Mouse (Mus musculus) limb, embryonic 13.5 days (tissue): ENCODE results near the gene Pdzph1. TPM values are rescaled to one million over a fixed set of nuclear protein-coding genes. Genes with fewer than 3 reads are reported as not detected.

ENCODE experiments used
- ATAC-seq: fragments of 200-750 bp; cut with Nextera tagmentation; 2 replicates; pipeline ENCODE4 v1.8.0; 2017; ENCODE audit warnings: low read depth, moderate number of reproducible peaks, moderate TSS enrichment; ENCODE audit not compliant: low FRiP score
- H3K27ac ChIP-seq: fragments of 300-500 bp; sonication (generic); 2 replicates; pipeline ENCODE4 v1.5.1; 2015; ENCODE audit warnings: inconsistent platforms, mild to moderate bottlenecking, moderate library complexity
- H3K27me3 ChIP-seq: fragments of 300-500 bp; sonication (generic); 2 replicates; pipeline ENCODE4 v1.6.1; 2015; ENCODE audit warnings: mild to moderate bottlenecking, inconsistent platforms
- H3K36me3 ChIP-seq: fragments of 300-500 bp; sonication (generic); 2 replicates; pipeline ENCODE4 v1.6.1; 2015; ENCODE audit warnings: inconsistent platforms, mild to moderate bottlenecking, moderate library complexity
- H3K4me1 ChIP-seq: fragments of 300-500 bp; sonication (generic); 2 replicates; pipeline ENCODE4 v1.6.1; 2015; ENCODE audit warnings: inconsistent platforms
- H3K4me2 ChIP-seq: fragments of 300-500 bp; sonication (generic); replicated peaks from 2 replicates; pipeline ENCODE4 v1.6.1; 2015; ENCODE audit warnings: inconsistent platforms, mild to moderate bottlenecking, moderate library complexity
- H3K4me3 ChIP-seq: fragments of 300-500 bp; sonication (generic); 2 replicates; pipeline ENCODE4 v1.5.1; 2015; ENCODE audit warnings: moderate library complexity, mild to moderate bottlenecking, inconsistent platforms
- H3K9ac ChIP-seq: fragments of 300-500 bp; sonication (generic); 2 replicates; pipeline ENCODE4 v1.6.1; 2015; ENCODE audit warnings: mild to moderate bottlenecking, inconsistent platforms
- H3K9me3 ChIP-seq: fragments of 300-500 bp; sonication (generic); 2 replicates; pipeline ENCODE4 v1.6.1; 2016; ENCODE audit warnings: inconsistent platforms
- WGBS: fragments of 180-500 bp; shearing (Covaris S2); methylation state at CpG from one replicate; pipeline ENCODE4 v1.1.7; 2015; 5-methylcytosine and 5-hydroxymethylcytosine counted together
- polyA plus RNA-seq: library from polyadenylated mRNA; unstranded; fragments of >200 nt; fragmentation: Nextera tagmentation; extraction: Ambion mirVana; gene quantifications from 2 replicates; pipeline ENCODE4 v1.2.1, GENCODE M21; 2015

Pdzph1 gene
- polyA plus RNA-seq = 0.33 and 0.34 TPM in 2 replicates

DNA sequence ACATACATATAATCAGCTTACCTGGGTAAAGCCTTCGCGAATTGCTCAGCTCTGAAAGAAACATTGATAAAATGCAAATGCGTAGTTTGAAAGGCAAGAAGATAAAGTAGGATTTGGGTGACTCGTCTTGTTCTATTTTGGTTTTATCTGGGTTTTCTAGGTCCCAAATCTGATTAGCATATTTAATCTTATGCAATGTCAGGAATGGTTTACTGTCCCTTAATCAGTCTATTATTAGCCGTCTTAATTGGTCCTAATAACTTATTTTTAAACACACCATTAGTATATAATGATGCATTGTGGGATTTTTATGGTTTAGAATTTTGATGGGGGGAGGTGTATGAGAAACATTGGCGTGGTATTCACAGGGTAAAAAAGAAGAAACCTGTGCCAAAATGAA, at the start of gene Pdzph1:
Gene Pdzph1 (minus strand): TSS at position 101 of the 400 bp plus-strand sequence.
- no peak within 1 kb of the TSS for H3K9ac ChIP-seq
- no peaks in the 10 kb centered on the region for H3K27me3 ChIP-seq
- no peak within 1 kb of the TSS for H3K27ac ChIP-seq
- no peak for ATAC-seq
- no peaks in the 10 kb centered on the region for H3K36me3 ChIP-seq
- no peaks in the 10 kb centered on the region for H3K9me3 ChIP-seq
- 80% methylated on average over 6 of the region's 6 CpGs for WGBS
- H3K4me2 ChIP-seq = no peak within 1 kb of the TSS
- no peak within 1 kb of the TSS for H3K4me3 ChIP-seq
- H3K4me1 ChIP-seq = no peaks in the 10 kb centered on the region

DNA sequence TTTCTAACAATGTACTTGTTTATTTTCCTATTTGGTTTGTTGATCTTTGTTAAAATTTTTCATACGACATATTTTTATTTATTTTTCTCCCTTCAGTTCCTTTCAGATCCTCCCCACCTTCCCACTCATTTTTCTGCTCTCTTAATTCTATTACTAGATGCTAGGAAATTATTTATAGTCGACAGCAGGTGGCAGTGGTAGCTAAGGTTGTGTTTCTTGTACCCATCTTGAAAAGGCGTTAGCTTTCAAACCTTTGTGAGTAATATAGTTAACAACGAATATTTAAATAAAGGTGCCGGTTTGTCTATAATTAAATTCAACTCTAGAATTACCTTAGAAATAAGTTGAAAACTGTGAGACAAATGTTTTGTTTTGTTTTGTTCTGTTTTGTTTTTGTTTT, 48.6 kb upstream of the Pdzph1 start:
- Histone ChIP-seq H3K27ac (no peak overlapping the region), H3K4me2 (no peak overlapping the region), H3K9ac (no peak overlapping the region), H3K4me3 (no peak overlapping the region), H3K36me3 (no peaks in the 10 kb centered on the region), H3K4me1 (no peaks in the 10 kb centered on the region), H3K9me3 (no peaks in the 10 kb centered on the region), H3K27me3 (no peaks in the 10 kb centered on the region)
- WGBS = 45% methylated on average over 5 of the region's 5 CpGs
- no peak for ATAC-seq

DNA sequence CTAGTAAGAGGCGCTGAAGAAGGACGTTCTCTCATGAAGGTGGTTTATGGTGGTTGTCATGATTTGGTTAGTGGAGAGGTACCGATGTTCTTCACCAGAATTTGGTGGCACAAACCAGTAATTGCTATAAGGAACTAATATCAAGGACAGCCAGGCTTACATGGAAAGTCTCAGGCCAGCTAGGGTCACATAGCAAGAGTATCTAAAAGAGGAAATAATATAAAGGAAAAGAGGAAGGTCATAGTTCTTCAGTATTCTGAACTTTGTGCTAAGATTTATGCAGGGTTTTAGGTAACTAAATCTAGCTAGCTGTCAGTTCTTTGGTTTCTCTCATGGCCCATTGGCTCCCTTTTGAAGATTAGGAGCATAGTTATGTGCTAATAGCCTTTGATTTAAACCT, 42.3 kb upstream of the Pdzph1 start:
- no peak overlapping the region for H3K9ac ChIP-seq
- no peak for ATAC-seq
- H3K4me2 ChIP-seq = no peak overlapping the region
- WGBS = 86% methylated on average over 3 of the region's 3 CpGs
- H3K9me3 ChIP-seq = no peaks in the 10 kb centered on the region
- no peak overlapping the region for H3K4me3 ChIP-seq
- H3K27ac ChIP-seq = no peak overlapping the region
- no peaks in the 10 kb centered on the region for H3K4me1 ChIP-seq
- no peaks in the 10 kb centered on the region for H3K36me3 ChIP-seq
- no peaks in the 10 kb centered on the region for H3K27me3 ChIP-seq

DNA sequence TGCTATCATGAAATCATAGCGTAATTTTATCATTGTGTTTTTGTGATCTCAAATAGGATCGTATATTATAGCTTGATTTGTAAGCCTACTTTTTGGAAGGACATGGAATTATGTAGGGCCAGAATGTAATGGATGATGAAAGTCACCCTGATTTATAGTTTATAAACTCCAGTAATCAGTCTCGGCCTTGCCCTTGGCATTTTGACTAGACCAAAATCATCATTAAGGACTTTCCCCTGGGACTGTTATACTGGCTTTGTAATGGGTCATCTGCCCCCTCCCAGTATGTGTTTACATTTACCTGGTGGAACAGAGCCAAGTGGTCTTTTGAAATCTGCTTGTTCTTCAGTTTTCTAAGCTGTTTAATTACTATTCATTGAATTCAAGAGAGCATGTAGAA, 35.2 kb upstream of the Pdzph1 start:
- Histone ChIP-seq H3K27me3 (no peaks in the 10 kb centered on the region), H3K4me2 (no peak overlapping the region), H3K9me3 (no peaks in the 10 kb centered on the region), H3K9ac (no peak overlapping the region), H3K27ac (no peak overlapping the region), H3K36me3 (no peaks in the 10 kb centered on the region), H3K4me3 (no peak overlapping the region), H3K4me1 (no peaks in the 10 kb centered on the region)
- no peak for ATAC-seq
- 72% methylated on average over 3 of the region's 3 CpGs for WGBS

DNA sequence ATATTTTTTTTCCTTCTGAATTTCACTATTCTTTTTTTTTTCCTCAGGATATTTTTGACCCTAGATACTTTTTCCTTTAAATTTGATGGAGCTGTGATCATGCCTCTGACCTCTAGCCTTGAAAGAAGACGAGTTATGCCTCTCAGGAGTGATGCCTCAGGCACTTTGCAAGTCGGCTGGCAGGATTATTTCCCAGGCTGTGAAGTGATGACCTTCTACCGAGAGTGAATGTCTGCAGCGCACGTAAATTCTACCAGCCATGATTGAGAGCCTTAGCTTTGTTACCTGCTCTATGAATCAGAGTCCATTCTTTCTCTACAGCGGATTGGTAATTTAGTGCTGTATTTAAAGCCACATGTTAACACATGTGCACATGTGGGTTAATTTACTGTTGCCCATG, 33.3 kb upstream of the Pdzph1 start:
- ATAC-seq = no peak
- 24% methylated on average over 6 of the region's 6 CpGs for WGBS
- Histone ChIP-seq H3K4me1 (no peaks in the 10 kb centered on the region), H3K9ac (no peak overlapping the region), H3K4me2 (no peak overlapping the region), H3K36me3 (no peaks in the 10 kb centered on the region), H3K9me3 (no peaks in the 10 kb centered on the region), H3K27ac (no peak overlapping the region), H3K27me3 (no peaks in the 10 kb centered on the region), H3K4me3 (no peak overlapping the region)

DNA sequence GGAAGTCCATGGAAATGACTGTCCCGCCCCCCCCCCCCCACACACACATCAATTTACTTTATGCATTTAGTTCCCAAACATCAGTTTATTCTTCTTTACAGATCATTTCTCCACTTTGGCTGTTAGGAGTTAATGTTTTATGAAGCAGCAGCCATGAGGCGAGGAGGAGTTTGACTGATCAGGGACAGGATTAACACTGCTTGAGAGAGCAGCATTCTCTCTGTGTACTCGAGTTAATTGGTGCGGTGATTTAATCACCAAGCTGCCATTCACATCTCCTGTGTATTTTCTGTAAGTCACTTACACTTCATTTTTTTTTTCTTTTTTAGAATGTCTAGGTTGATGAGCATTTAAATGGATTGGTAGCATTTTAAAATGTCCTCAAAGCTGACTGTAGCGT, 32.8 kb upstream of the Pdzph1 start:
- H3K4me3 ChIP-seq = no peak overlapping the region
- H3K4me1 ChIP-seq = no peaks in the 10 kb centered on the region
- no peak overlapping the region for H3K9ac ChIP-seq
- no peak overlapping the region for H3K27ac ChIP-seq
- ATAC-seq = no peak
- H3K4me2 ChIP-seq = no peak overlapping the region
- no peaks in the 10 kb centered on the region for H3K36me3 ChIP-seq
- H3K9me3 ChIP-seq = no peaks in the 10 kb centered on the region
- 52% methylated on average over 5 of the region's 5 CpGs for WGBS
- no peaks in the 10 kb centered on the region for H3K27me3 ChIP-seq

DNA sequence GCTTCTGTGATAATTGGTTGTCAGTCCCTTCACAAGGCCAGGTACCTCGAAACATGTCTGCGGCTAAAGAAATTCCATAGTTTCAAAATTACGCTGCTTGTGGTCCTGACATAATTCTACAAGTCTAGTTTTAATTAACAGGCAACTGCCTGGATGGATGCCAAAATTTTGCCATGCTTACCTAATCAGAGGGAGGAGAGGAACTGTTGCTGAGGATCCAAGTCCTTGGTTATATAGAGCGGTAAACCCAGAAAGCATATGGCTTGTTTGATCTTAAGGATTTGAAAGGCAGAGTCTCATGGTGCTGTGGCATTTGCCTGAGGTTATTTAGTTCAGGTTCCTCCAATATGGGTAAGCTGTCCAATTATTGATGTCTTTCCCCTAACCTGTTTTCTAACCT, 27.5 kb upstream of the Pdzph1 start:
- Histone ChIP-seq H3K27ac (no peak overlapping the region), H3K9me3 (no peaks in the 10 kb centered on the region), H3K36me3 (no peaks in the 10 kb centered on the region), H3K4me1 (no peaks in the 10 kb centered on the region), H3K4me2 (no peak overlapping the region), H3K9ac (no peak overlapping the region), H3K4me3 (no peak overlapping the region), H3K27me3 (no peaks in the 10 kb centered on the region)
- no peak for ATAC-seq
- WGBS = 52% methylated on average over 4 of the region's 4 CpGs

DNA sequence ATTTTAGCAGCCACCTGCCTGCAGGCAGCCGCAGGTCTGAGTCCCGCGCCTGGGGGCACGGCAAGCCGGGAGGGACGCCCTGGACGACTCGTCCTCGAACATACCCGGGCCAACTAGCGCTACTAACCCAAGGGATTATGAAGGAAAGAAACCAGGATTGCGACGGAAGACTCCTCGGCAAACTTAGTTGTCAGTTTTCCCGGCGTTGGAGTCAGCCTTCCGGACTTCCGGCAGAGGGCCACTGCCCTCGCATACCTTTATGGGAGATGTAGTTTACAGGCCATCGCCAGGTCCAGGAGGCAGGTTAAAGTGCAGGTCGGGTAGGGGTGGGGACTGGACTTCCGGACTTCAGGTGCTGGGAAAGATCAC, 21.9 kb upstream of the Pdzph1 start, which contains the start of gene Nudt12:
Gene Nudt12 (minus strand): TSS at position 282 of the 369 bp plus-strand sequence.
- peaks cover 6% of the 10 kb centered on the region; the same call in 1 of the 2 replicates for H3K4me1 ChIP-seq
- ATAC-seq = peak; percentile 71
- H3K4me2 ChIP-seq = peak within 1 kb of the TSS; percentile 72
- peak within 1 kb of the TSS; percentile 79 for H3K9ac ChIP-seq
- H3K27me3 ChIP-seq = no peaks in the 10 kb centered on the region
- peak within 1 kb of the TSS; percentile 52 for H3K27ac ChIP-seq
- no peaks in the 10 kb centered on the region for H3K9me3 ChIP-seq
- no peaks in the 10 kb centered on the region for H3K36me3 ChIP-seq
- H3K4me3 ChIP-seq = peak within 1 kb of the TSS; percentile 72
- WGBS = under 1% methylated on average over 22 of the region's 22 CpGs

DNA sequence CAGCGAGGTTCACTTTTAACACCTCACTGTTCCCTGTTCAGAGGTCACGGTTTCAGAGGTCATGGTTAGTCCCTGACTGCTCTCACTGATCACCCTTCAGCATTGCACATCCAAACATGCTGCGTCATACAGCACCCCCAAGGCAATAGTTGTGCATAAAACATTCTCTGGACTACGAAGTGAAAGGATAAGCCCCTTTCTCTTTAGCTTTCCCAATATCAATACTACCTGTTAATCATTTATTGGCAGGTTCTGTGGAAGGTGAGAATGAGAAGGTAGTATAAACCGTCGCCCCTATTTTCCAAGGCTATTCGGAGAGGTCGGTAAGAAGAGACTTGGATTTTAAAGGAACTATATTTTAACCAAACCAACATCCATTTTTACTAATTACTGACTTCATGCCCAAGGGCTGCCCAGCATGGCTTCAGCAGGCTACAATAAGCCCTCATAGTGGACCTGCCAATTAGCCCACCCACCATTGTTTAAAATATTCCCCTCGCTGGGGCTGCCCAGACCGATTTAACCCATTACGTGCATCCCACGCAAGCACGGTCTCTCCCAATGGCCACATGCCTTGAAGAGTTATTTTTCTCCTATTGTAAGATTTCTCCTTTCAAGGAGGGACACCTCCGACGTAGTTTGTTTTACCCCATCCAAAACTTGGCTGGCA, 21.4 kb upstream of the Pdzph1 start:
- Histone ChIP-seq H3K4me2 (peak overlapping the region; percentile 72), H3K4me1 (peaks cover 6% of the 10 kb centered on the region; the same call in 1 of the 2 replicates), H3K27ac (peak overlapping the region; percentile 52), H3K9ac (peak overlapping the region; percentile 79), H3K4me3 (peak overlapping the region; percentile 72), H3K9me3 (no peaks in the 10 kb centered on the region), H3K36me3 (no peaks in the 10 kb centered on the region), H3K27me3 (no peaks in the 10 kb centered on the region)
- ATAC-seq = peak; percentile 41; the same call in 1 of the 2 replicates
- WGBS = 9% methylated on average over 15 of the region's 15 CpGs

DNA sequence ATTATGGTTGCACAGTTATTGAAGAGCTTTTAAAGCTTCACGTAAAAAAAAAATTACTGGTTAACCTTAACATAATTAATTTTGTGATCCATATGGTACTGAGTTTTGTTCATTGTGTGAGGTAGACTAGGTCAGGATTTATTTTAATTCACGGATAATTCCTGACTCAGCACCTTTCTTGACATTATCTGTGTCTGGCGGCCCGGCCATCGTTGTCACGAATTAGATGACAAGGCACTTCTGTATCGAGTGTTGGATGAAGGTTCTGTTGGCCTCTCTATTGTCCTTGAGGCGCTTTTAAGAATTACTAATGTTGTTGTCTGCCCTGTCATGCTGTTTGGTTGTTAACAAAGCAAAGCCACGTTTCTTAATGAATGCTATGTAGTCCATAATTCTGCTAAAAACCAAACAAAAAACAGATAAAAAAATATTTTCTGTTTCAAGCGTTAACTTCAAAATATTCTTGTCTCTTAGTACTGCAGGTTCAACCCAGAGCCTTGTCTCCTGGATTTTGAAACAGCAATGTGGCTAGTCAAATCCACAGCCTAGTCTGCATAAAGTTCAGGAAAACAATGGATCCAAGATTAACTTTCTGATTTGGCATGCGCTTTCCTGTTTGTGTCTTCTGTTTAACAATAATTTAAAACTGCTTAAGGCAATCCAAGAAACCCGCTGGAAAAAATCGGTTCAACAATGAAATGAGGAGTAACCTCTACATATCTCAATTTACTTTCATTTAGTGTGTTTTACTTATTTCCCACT, 20.6 kb upstream of the Pdzph1 start:
- no peaks in the 10 kb centered on the region for H3K36me3 ChIP-seq
- H3K9ac ChIP-seq = no peak overlapping the region
- 82% methylated on average over 13 of the region's 13 CpGs for WGBS
- H3K27ac ChIP-seq = no peak overlapping the region
- H3K4me1 ChIP-seq = peaks cover 6% of the 10 kb centered on the region; the same call in 1 of the 2 replicates
- peak overlapping the region; percentile 72; the same call in 1 of the 2 replicates for H3K4me2 ChIP-seq
- no peaks in the 10 kb centered on the region for H3K27me3 ChIP-seq
- no peaks in the 10 kb centered on the region for H3K9me3 ChIP-seq
- no peak overlapping the region for H3K4me3 ChIP-seq
- ATAC-seq = no peak

DNA sequence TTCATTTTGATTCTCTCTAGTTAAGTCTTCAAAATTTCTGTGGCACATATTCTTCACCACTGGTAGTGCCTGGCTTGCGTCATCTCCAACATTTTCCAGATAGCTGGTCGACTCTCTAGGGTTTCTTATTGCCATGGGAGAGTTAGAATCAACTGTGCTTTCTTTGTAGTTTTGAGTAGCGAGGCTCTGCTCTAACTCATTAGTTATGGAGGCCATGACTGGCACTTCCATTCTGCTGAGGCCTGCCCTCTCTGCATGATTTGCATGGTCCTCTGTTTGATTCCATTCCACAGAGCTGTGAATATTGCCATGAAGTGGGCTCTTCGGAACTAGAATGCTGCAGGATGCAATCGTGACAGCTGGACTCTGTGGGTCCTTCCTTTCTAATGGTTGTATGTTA, 17.9 kb downstream of the Pdzph1 start:
- H3K36me3 ChIP-seq = no peaks in the 10 kb centered on the region
- ATAC-seq = no peak
- no peak overlapping the region for H3K9ac ChIP-seq
- WGBS = 69% methylated on average over 5 of the region's 5 CpGs
- no peak overlapping the region for H3K4me3 ChIP-seq
- no peak overlapping the region for H3K4me2 ChIP-seq
- H3K9me3 ChIP-seq = no peaks in the 10 kb centered on the region
- no peaks in the 10 kb centered on the region for H3K27me3 ChIP-seq
- H3K27ac ChIP-seq = no peak overlapping the region
- 0 out of 2 replicates have a peak, but pooled peaks cover 2% of the 10 kb centered on the region for H3K4me1 ChIP-seq

DNA sequence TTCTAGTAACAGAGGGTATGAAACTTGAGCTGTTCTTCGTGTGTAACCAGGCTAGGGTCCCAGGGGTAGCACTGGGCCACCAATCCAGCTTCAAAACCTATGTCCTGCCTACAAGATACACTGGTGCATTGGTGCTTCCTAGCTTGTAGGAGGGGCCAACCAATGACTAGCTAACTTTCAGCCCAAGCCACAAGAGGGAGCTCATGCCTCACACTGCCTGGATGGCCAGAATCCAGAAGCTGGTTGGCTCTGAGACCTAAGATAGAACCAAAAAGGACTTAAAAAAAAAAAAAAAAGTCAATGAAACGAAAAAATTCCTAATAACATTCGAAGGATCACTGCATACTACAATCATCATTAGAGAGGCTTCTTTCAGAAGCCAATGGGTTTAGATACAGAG, 31.3 kb downstream of the Pdzph1 start:
- H3K4me2 ChIP-seq = no peak overlapping the region
- H3K36me3 ChIP-seq = no peaks in the 10 kb centered on the region
- no peak for ATAC-seq
- no peak overlapping the region for H3K9ac ChIP-seq
- 30% methylated on average over 3 of the region's 3 CpGs for WGBS
- no peaks in the 10 kb centered on the region for H3K27me3 ChIP-seq
- H3K4me1 ChIP-seq = no peaks in the 10 kb centered on the region
- no peaks in the 10 kb centered on the region for H3K9me3 ChIP-seq
- no peak overlapping the region for H3K27ac ChIP-seq
- no peak overlapping the region for H3K4me3 ChIP-seq
